Mouse (Mus musculus): ENCODE data around the gene Zfp990. TPM values are rescaled to one million over a fixed set of nuclear protein-coding genes. Genes with fewer than 3 reads are reported as not detected.
"Not testable (repeated sequence)": the region's sequence is repeated elsewhere in the genome, so short reads cannot be mapped to it uniquely, and the experiment has no call there.

The Zfp990 gene
- 0.20 and 0.26 TPM in 2 replicates for polyA plus RNA-seq (2014; fragmentation: Nextera tagmentation; extraction: Ambion mirVana)

GRCm38 (mm10) chr4:145510459-145510858, at the start of gene Zfp990:
TSS of gene Zfp990 (plus strand) at chr4:145510759.
- H3K9me3 ChIP-seq (ENCODE audit: control insufficient read depth, low read length); H3K9ac ChIP-seq (ENCODE audit: low read depth, low read length); H3K4me1 ChIP-seq (ENCODE audit: control insufficient read depth, insufficient read depth, low read length); H3K36me3 ChIP-seq (ENCODE audit: control insufficient read depth, insufficient read depth, low read length); ATAC-seq (ENCODE audit: low FRiP score, low TSS enrichment); H3K27ac ChIP-seq (ENCODE audit: low read depth, low read length); H3K4me3 ChIP-seq (ENCODE audit: low read length); H3K4me2 ChIP-seq (replicated peaks; ENCODE audit: low read depth, low read length); H3K27me3 ChIP-seq (ENCODE audit: control insufficient read depth, insufficient read depth, low read length): not testable (repeated sequence)
- whole genome bisulfite sequencing: 88% methylated on average over 3 of the region's 4 CpGs

- peak overlapping the region; percentile 38 for H3K4me3 ChIP-seq (ENCODE audit: low read length)
- not testable (repeated sequence) for H3K4me1 ChIP-seq (ENCODE audit: control insufficient read depth, insufficient read depth, low read length); H3K9me3 ChIP-seq (ENCODE audit: control insufficient read depth, low read length); H3K36me3 ChIP-seq (ENCODE audit: control insufficient read depth, insufficient read depth, low read length); H3K27me3 ChIP-seq (ENCODE audit: control insufficient read depth, insufficient read depth, low read length); H3K27ac ChIP-seq (ENCODE audit: low read depth, low read length)
- H3K9ac ChIP-seq (ENCODE audit: low read depth, low read length): peak overlapping the region; percentile 20; the same call in 1 of the 2 replicates
- peak; percentile 75 for ATAC-seq (ENCODE audit: low FRiP score, low TSS enrichment)
- 21% methylated on average over 64 of the region's 68 CpGs for WGBS
- H3K4me2 ChIP-seq (replicated peaks; ENCODE audit: low read depth, low read length): peak overlapping the region; percentile 49
These were observed 46.9 kb upstream of the Zfp990 start for GRCm38 (mm10) chr4:145463553-145464253.

GRCm38 (mm10) chr4:145478128-145478527, 32.4 kb upstream of the Zfp990 start:
- Histone ChIP-seq H3K4me1 (ENCODE audit: control insufficient read depth, insufficient read depth, low read length) (no peaks in the 10 kb centered on the region), H3K4me2 (replicated peaks; ENCODE audit: low read depth, low read length) (no peak overlapping the region), H3K27ac (ENCODE audit: low read depth, low read length) (no peak overlapping the region), H3K9ac (ENCODE audit: low read depth, low read length) (no peak overlapping the region), H3K27me3 (ENCODE audit: control insufficient read depth, insufficient read depth, low read length) (no peaks in the 10 kb centered on the region), H3K9me3 (ENCODE audit: control insufficient read depth, low read length) (no peaks in the 10 kb centered on the region), H3K36me3 (ENCODE audit: control insufficient read depth, insufficient read depth, low read length) (no peaks in the 10 kb centered on the region), H3K4me3 (ENCODE audit: low read length) (no peak overlapping the region)
- 85% methylated on average over 3 of the region's 3 CpGs for WGBS
- ATAC-seq (ENCODE audit: low FRiP score, low TSS enrichment): no peak

- H3K4me1 ChIP-seq (ENCODE audit: control insufficient read depth, insufficient read depth, low read length); H3K4me2 ChIP-seq (replicated peaks; ENCODE audit: low read depth, low read length); H3K36me3 ChIP-seq (ENCODE audit: control insufficient read depth, insufficient read depth, low read length); H3K4me3 ChIP-seq (ENCODE audit: low read length); H3K9ac ChIP-seq (ENCODE audit: low read depth, low read length); ATAC-seq (ENCODE audit: low FRiP score, low TSS enrichment); H3K27me3 ChIP-seq (ENCODE audit: control insufficient read depth, insufficient read depth, low read length); H3K9me3 ChIP-seq (ENCODE audit: control insufficient read depth, low read length); H3K27ac ChIP-seq (ENCODE audit: low read depth, low read length): not testable (repeated sequence)
- WGBS: 93% methylated on average over 8 of the region's 8 CpGs
These were observed 29.9 kb upstream of the Zfp990 start for GRCm38 (mm10) chr4:145480699-145481098.

GRCm38 (mm10) chr4:145489396-145489795, 21.2 kb upstream of the Zfp990 start:
- Histone ChIP-seq H3K27ac (ENCODE audit: low read depth, low read length) (no peak overlapping the region), H3K36me3 (ENCODE audit: control insufficient read depth, insufficient read depth, low read length) (no peaks in the 10 kb centered on the region), H3K4me2 (replicated peaks; ENCODE audit: low read depth, low read length) (no peak overlapping the region), H3K4me3 (ENCODE audit: low read length) (no peak overlapping the region), H3K9ac (ENCODE audit: low read depth, low read length) (no peak overlapping the region), H3K9me3 (ENCODE audit: control insufficient read depth, low read length) (no peaks in the 10 kb centered on the region), H3K4me1 (ENCODE audit: control insufficient read depth, insufficient read depth, low read length) (no peaks in the 10 kb centered on the region), H3K27me3 (ENCODE audit: control insufficient read depth, insufficient read depth, low read length) (no peaks in the 10 kb centered on the region)
- no peak for ATAC-seq (ENCODE audit: low FRiP score, low TSS enrichment)

GRCm38 (mm10) chr4:145492132-145492531, 18.4 kb upstream of the Zfp990 start:
- Histone ChIP-seq H3K4me2 (replicated peaks; ENCODE audit: low read depth, low read length) (no peak overlapping the region), H3K9me3 (ENCODE audit: control insufficient read depth, low read length) (no peaks in the 10 kb centered on the region), H3K36me3 (ENCODE audit: control insufficient read depth, insufficient read depth, low read length) (no peaks in the 10 kb centered on the region), H3K27ac (ENCODE audit: low read depth, low read length) (no peak overlapping the region), H3K27me3 (ENCODE audit: control insufficient read depth, insufficient read depth, low read length) (no peaks in the 10 kb centered on the region), H3K9ac (ENCODE audit: low read depth, low read length) (no peak overlapping the region), H3K4me3 (ENCODE audit: low read length) (no peak overlapping the region), H3K4me1 (ENCODE audit: control insufficient read depth, insufficient read depth, low read length) (no peaks in the 10 kb centered on the region)
- no peak for ATAC-seq (ENCODE audit: low FRiP score, low TSS enrichment)
- 89% methylated on average over 11 of the region's 11 CpGs for WGBS

- H3K9me3 ChIP-seq (ENCODE audit: control insufficient read depth, low read length); ATAC-seq (ENCODE audit: low FRiP score, low TSS enrichment); H3K36me3 ChIP-seq (ENCODE audit: control insufficient read depth, insufficient read depth, low read length); H3K9ac ChIP-seq (ENCODE audit: low read depth, low read length); H3K4me2 ChIP-seq (replicated peaks; ENCODE audit: low read depth, low read length); H3K27ac ChIP-seq (ENCODE audit: low read depth, low read length); H3K4me3 ChIP-seq (ENCODE audit: low read length); H3K4me1 ChIP-seq (ENCODE audit: control insufficient read depth, insufficient read depth, low read length); H3K27me3 ChIP-seq (ENCODE audit: control insufficient read depth, insufficient read depth, low read length): not testable (repeated sequence)
- 74% methylated on average over 2 of the region's 2 CpGs for WGBS
These were observed 17.2 kb upstream of the Zfp990 start for GRCm38 (mm10) chr4:145493316-145493715.

- not testable (repeated sequence) for H3K4me1 ChIP-seq (ENCODE audit: control insufficient read depth, insufficient read depth, low read length); H3K9me3 ChIP-seq (ENCODE audit: control insufficient read depth, low read length); H3K9ac ChIP-seq (ENCODE audit: low read depth, low read length); H3K27me3 ChIP-seq (ENCODE audit: control insufficient read depth, insufficient read depth, low read length); H3K27ac ChIP-seq (ENCODE audit: low read depth, low read length); H3K4me3 ChIP-seq (ENCODE audit: low read length); H3K36me3 ChIP-seq (ENCODE audit: control insufficient read depth, insufficient read depth, low read length); ATAC-seq (ENCODE audit: low FRiP score, low TSS enrichment); H3K4me2 ChIP-seq (replicated peaks; ENCODE audit: low read depth, low read length)
- 82% methylated on average over 1 of the region's 2 CpGs for WGBS
These were observed 4.1 kb downstream of the Zfp990 start for GRCm38 (mm10) chr4:145514637-145515036.

- 77% methylated on average over 4 of the region's 4 CpGs for WGBS
- ATAC-seq (ENCODE audit: low FRiP score, low TSS enrichment); H3K27ac ChIP-seq (ENCODE audit: low read depth, low read length): not testable (repeated sequence)
These were observed 5.4 kb downstream of the Zfp990 start for GRCm38 (mm10) chr4:145515776-145516565.

More at GRCm38 (mm10) chr4:145515776-145516565, 5.4 kb downstream of the Zfp990 start:
- H3K4me3 ChIP-seq (ENCODE audit: low read length); H3K9me3 ChIP-seq (ENCODE audit: control insufficient read depth, low read length); H3K9ac ChIP-seq (ENCODE audit: low read depth, low read length); H3K27me3 ChIP-seq (ENCODE audit: control insufficient read depth, insufficient read depth, low read length); H3K4me2 ChIP-seq (replicated peaks; ENCODE audit: low read depth, low read length); H3K4me1 ChIP-seq (ENCODE audit: control insufficient read depth, insufficient read depth, low read length); H3K36me3 ChIP-seq (ENCODE audit: control insufficient read depth, insufficient read depth, low read length): not testable (repeated sequence)

Data from kidney, embryonic 14.5 days (tissue).